Mouse (Mus musculus) neural tube, embryonic 15.5 days (tissue): Measurements from ENCODE around the gene Ovol3. TPM values are rescaled to one million over a fixed set of nuclear protein-coding genes. Genes with fewer than 3 reads are reported as not detected.
"Not testable (repeated sequence)": the region's sequence is repeated elsewhere in the genome, so short reads cannot be mapped to it uniquely, and the experiment has no call there.

Experiments used
- ATAC-seq: fragments of 200-750 bp; cut with Nextera tagmentation; 2 replicates; pipeline ENCODE4 v1.8.0; 2017; ENCODE audit warnings: mild to moderate bottlenecking, moderate TSS enrichment, moderate library complexity; ENCODE audit not compliant: low FRiP score
- H3K27ac ChIP-seq: fragments of 300-500 bp; sonication (generic); replicated peaks from 2 replicates; pipeline ENCODE4 v1.5.1; 2015; ENCODE audit warnings: mild to moderate bottlenecking, inconsistent platforms
- H3K27me3 ChIP-seq: fragments of 300-500 bp; sonication (generic); replicated peaks from 2 replicates; pipeline ENCODE4 v1.6.1; 2015; ENCODE audit warnings: inconsistent platforms
- H3K36me3 ChIP-seq: fragments of 300-500 bp; sonication (generic); 2 replicates; pipeline ENCODE4 v1.6.1; 2015; ENCODE audit warnings: inconsistent platforms
- H3K4me1 ChIP-seq: fragments of 300-500 bp; sonication (generic); 2 replicates; pipeline ENCODE4 v1.6.1; 2015; ENCODE audit warnings: inconsistent platforms
- H3K4me2 ChIP-seq: fragments of 300-500 bp; sonication (generic); 2 replicates; pipeline ENCODE4 v1.6.1; 2015; ENCODE audit warnings: inconsistent platforms, mild to moderate bottlenecking, moderate library complexity
- H3K4me3 ChIP-seq: fragments of 300-500 bp; sonication (generic); replicated peaks from 2 replicates; pipeline ENCODE4 v1.5.1; 2015; ENCODE audit warnings: mild to moderate bottlenecking, inconsistent platforms
- H3K9ac ChIP-seq: fragments of 300-500 bp; sonication (generic); replicated peaks from 2 replicates; pipeline ENCODE4 v1.6.1; 2015; ENCODE audit warnings: mild to moderate bottlenecking, inconsistent platforms
- H3K9me3 ChIP-seq: fragments of 300-500 bp; sonication (generic); replicated peaks from 2 replicates; pipeline ENCODE4 v1.6.1; 2016; ENCODE audit warnings: inconsistent platforms
- WGBS: fragments of 180-500 bp; shearing (Covaris S2); methylation state at CpG from one replicate; pipeline ENCODE4 v1.1.7; 2015; ENCODE audit warnings: mixed read lengths; 5-methylcytosine and 5-hydroxymethylcytosine counted together
- polyA plus RNA-seq: library from polyadenylated mRNA; unstranded; fragments of >200 nt; fragmentation: Nextera tagmentation; extraction: Ambion mirVana; gene quantifications from 2 replicates; pipeline ENCODE4 v1.2.1, GENCODE M21; 2015

Ovol3 gene
- polyA plus RNA-seq, 1 experiment from 2014 or later, result not detected

DNA sequence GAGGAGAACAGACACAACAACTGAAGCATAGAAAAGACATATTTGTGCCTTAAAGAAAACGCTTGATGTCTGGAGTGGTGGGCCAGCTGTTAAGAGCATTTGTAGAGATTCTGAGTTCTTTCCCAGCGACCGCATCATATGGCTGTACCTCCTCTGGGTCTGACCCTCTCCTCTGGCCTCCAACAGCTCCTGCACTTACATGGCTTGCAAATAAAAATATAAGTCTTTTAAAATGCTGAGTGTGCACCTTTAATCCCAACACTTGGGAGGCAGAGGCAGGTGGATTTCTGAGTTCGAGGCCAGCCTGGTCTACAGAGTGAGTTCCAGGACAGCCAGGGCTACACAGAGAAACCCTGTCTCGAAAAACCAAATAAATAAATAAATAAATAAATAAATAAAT is 34.9 kb downstream of the Ovol3 start:
- H3K4me1 ChIP-seq, result peaks cover 24% of the 10 kb centered on the region
- not testable (repeated sequence) for ATAC-seq, H3K9me3 ChIP-seq, H3K9ac ChIP-seq, H3K36me3 ChIP-seq, H3K4me2 ChIP-seq, H3K4me3 ChIP-seq, H3K27me3 ChIP-seq, H3K27ac ChIP-seq
- 90% methylated on average over 5 of the region's 5 CpGs for WGBS

DNA sequence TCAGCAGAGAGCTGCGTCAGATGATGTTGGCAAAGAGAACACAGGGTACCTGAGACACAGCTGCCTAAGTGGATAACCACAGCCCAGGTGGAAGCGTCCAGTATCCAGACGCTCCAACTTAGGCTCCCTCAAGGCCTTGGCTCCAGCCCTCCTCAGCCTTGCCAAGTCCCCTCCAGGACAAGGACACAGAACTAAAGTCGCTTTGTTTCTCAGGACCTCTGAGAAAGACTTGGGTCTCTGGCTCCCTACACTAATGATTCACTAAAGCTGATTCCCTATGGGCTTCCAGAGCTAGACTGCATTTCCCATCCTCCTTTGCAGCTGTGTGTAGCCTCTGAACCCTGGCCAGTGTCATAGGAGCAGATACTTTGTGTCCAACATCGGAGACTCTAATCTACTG is 35.3 kb downstream of the Ovol3 start:
- no peaks in the 10 kb centered on the region for H3K9me3 ChIP-seq
- ATAC-seq, result no peak
- no peak overlapping the region for H3K9ac ChIP-seq
- 81% methylated on average over 5 of the region's 5 CpGs for WGBS
- no peaks in the 10 kb centered on the region for H3K27me3 ChIP-seq
- H3K27ac ChIP-seq, result no peak overlapping the region
- no peak overlapping the region for H3K4me2 ChIP-seq
- H3K36me3 ChIP-seq, result no peaks in the 10 kb centered on the region
- H3K4me3 ChIP-seq, result no peak overlapping the region
- H3K4me1 ChIP-seq, result peaks cover 28% of the 10 kb centered on the region

- Histone ChIP-seq H3K27me3 (no peaks in the 10 kb centered on the region), H3K4me2 (no peak overlapping the region), H3K27ac (no peak overlapping the region), H3K4me3 (no peak overlapping the region), H3K9ac (no peak overlapping the region), H3K4me1 (peaks cover 28% of the 10 kb centered on the region), H3K36me3 (no peaks in the 10 kb centered on the region), H3K9me3 (no peaks in the 10 kb centered on the region)
- 79% methylated on average over 18 of the region's 18 CpGs for WGBS
- no peak for ATAC-seq
Measured at GRCm38 (mm10) chr7:30199498-30200139, 35.9 kb downstream of the Ovol3 start.

GRCm38 (mm10) chr7:30198481-30198971 is 37.0 kb downstream of the Ovol3 start, which contains the start of gene Capns1:
TSS of gene Capns1 (minus strand) at chr7:30198811.
- H3K4me2 ChIP-seq, result peak within 1 kb of the TSS; percentile 40
- H3K4me1 ChIP-seq, result peaks cover 27% of the 10 kb centered on the region
- H3K4me3 ChIP-seq, result peak within 1 kb of the TSS; percentile 16
- no peak within 1 kb of the TSS for H3K27ac ChIP-seq
- no peak within 1 kb of the TSS for H3K9ac ChIP-seq
- no peaks in the 10 kb centered on the region for H3K27me3 ChIP-seq
- no peaks in the 10 kb centered on the region for H3K9me3 ChIP-seq
- no peak for ATAC-seq
- no peaks in the 10 kb centered on the region for H3K36me3 ChIP-seq
- 9% methylated on average over 8 of the region's 8 CpGs for WGBS

DNA sequence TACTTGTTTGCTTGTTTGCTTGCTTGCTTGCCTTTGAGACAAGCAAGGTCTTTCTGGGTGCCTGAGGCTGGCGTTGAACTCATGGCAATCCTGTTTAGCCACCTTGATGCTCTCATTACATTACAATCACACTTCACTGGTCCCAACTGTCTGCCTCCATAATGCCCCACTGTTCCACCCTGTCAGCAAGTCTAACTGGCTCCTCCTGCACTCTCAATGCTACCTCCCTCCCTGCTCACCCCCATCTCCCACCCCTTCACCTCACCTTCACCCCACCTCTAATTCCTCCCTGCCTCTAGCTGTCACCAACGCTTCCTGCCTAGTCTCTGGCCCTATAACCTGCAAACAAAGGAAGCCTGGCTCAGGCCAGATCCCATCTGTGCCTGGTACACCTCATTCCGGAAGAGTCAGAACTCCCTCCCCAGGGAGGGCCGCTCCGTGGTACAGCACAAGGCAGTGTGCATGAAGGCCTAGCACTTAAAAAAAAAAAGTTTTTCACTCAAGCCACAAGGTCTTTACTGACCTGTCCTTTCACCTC is 37.9 kb downstream of the Ovol3 start:
- WGBS, result 72% methylated on average over 5 of the region's 5 CpGs
- Histone ChIP-seq H3K36me3 (peaks cover under 1% of the 10 kb centered on the region; the same call in 1 of the 2 replicates), H3K4me3 (no peak overlapping the region), H3K9me3 (no peaks in the 10 kb centered on the region), H3K9ac (no peak overlapping the region), H3K4me2 (no peak overlapping the region), H3K27ac (no peak overlapping the region), H3K27me3 (no peaks in the 10 kb centered on the region), H3K4me1 (peaks cover 36% of the 10 kb centered on the region)
- ATAC-seq, result no peak

- no peaks in the 10 kb centered on the region for H3K27me3 ChIP-seq
- H3K9ac ChIP-seq, result no peak overlapping the region
- no peak overlapping the region for H3K27ac ChIP-seq
- peaks cover 15% of the 10 kb centered on the region for H3K36me3 ChIP-seq
- 80% methylated on average over 6 of the region's 6 CpGs for WGBS
- H3K9me3 ChIP-seq, result no peaks in the 10 kb centered on the region
- no peak for ATAC-seq
- H3K4me2 ChIP-seq, result no peak overlapping the region
- H3K4me3 ChIP-seq, result no peak overlapping the region
- peaks cover 33% of the 10 kb centered on the region for H3K4me1 ChIP-seq
Measured at GRCm38 (mm10) chr7:30196171-30196570, 39.4 kb downstream of the Ovol3 start.

- 70% methylated on average over 6 of the region's 6 CpGs for WGBS
- Histone ChIP-seq H3K9me3 (no peaks in the 10 kb centered on the region), H3K9ac (peak overlapping the region; percentile 68; the same call in 1 of the 2 replicates), H3K36me3 (peaks cover 19% of the 10 kb centered on the region), H3K4me2 (peak overlapping the region; percentile 67), H3K4me3 (peak overlapping the region; percentile 62; the same call in 1 of the 2 replicates), H3K27me3 (no peaks in the 10 kb centered on the region), H3K27ac (peak overlapping the region; percentile 79), H3K4me1 (peaks cover 33% of the 10 kb centered on the region)
- no peak for ATAC-seq
Measured at GRCm38 (mm10) chr7:30195461-30195860, 40.1 kb downstream of the Ovol3 start.

GRCm38 (mm10) chr7:30194884-30195283 is 40.6 kb downstream of the Ovol3 start:
- peak; percentile 90 for ATAC-seq
- H3K4me2 ChIP-seq, result peak overlapping the region; percentile 67
- H3K27me3 ChIP-seq, result no peaks in the 10 kb centered on the region
- peak overlapping the region; percentile 62 for H3K4me3 ChIP-seq
- peak overlapping the region; percentile 68 for H3K9ac ChIP-seq
- H3K36me3 ChIP-seq, result peaks cover 25% of the 10 kb centered on the region
- peak overlapping the region; percentile 79 for H3K27ac ChIP-seq
- H3K4me1 ChIP-seq, result peaks cover 33% of the 10 kb centered on the region
- WGBS, result under 1% methylated on average over 28 of the region's 28 CpGs
- H3K9me3 ChIP-seq, result no peaks in the 10 kb centered on the region

DNA sequence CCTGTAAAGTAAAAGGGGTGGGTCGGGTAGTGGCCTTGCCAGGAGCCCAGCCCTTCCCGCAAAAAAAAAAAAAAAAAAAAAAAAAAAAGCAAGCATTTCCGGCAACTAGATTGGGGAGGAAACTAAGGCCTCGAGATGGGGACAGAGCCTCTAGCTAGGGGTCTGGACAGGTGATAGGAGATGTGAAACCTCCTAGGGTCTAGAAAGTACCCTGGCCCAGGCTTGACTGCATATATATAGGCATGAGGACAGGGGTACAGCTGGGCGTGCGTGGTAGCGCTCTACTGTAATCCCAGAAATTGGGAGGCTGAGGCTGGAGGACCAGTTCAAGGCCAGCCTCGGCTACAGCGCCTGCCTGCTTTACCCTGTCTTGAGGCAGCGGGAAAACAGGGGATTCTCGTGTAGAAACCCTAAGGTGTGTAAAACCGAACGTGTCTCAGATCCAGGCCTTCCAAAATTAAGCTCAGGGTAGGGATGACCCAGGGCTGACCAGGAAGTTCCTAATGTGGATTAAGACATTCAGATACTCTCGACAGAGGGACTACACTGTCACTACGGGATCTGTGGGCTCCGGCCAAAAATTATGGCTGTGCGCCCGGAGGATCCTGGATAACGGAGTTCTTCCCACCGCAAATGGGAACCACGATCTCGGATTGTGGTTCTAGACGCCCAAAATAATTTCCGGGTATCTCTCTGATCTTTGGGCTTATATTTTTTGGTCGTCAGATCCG is 41.3 kb downstream of the Ovol3 start:
- H3K9ac ChIP-seq, result peak overlapping the region; percentile 68

DNA sequence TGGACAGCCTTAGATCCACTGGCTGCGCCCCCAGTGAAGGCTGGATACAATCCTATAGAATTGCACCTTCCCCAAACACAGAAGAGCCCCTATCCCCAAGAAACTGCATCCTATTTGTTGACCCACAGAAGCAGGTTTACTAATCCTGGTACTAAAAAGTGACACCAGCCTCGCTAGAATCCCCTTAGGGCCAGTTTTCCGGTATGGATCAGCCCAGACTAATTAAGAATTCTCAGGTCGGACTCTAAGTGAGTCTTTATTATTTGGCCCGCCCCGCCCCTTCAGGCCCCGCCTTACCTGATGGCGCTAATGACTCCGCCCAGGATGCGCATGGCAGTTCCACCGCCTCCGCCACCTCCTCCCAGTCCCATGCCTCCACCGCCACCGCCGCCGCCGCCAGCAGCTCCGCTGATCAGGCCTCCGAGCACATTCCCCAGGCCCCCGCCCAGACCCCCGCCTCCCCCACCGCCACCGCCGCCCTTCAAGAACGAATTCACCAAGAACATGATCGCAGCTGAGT is 41.9 kb downstream of the Ovol3 start:
- H3K36me3 ChIP-seq, result peaks cover 36% of the 10 kb centered on the region
- peak overlapping the region; percentile 62 for H3K4me3 ChIP-seq
- under 1% methylated on average over 26 of the region's 26 CpGs for WGBS
- peak; percentile 65 for ATAC-seq
- peaks cover 31% of the 10 kb centered on the region for H3K4me1 ChIP-seq
- H3K27ac ChIP-seq, result peak overlapping the region; percentile 79
- H3K27me3 ChIP-seq, result no peaks in the 10 kb centered on the region
- H3K9ac ChIP-seq, result peak overlapping the region; percentile 68
- peak overlapping the region; percentile 67 for H3K4me2 ChIP-seq
- H3K9me3 ChIP-seq, result no peaks in the 10 kb centered on the region

More for the DNA sequence above, 41.3 kb downstream of the Ovol3 start:
- H3K27me3 ChIP-seq, result no peaks in the 10 kb centered on the region
- peak overlapping the region; percentile 67 for H3K4me2 ChIP-seq
- H3K27ac ChIP-seq, result peak overlapping the region; percentile 79
- peaks cover 30% of the 10 kb centered on the region for H3K36me3 ChIP-seq
- H3K4me1 ChIP-seq, result peaks cover 33% of the 10 kb centered on the region
- H3K9me3 ChIP-seq, result no peaks in the 10 kb centered on the region
- H3K4me3 ChIP-seq, result peak overlapping the region; percentile 62
- ATAC-seq, result peak; percentile 36
- WGBS, result under 1% methylated on average over 26 of the region's 26 CpGs

DNA sequence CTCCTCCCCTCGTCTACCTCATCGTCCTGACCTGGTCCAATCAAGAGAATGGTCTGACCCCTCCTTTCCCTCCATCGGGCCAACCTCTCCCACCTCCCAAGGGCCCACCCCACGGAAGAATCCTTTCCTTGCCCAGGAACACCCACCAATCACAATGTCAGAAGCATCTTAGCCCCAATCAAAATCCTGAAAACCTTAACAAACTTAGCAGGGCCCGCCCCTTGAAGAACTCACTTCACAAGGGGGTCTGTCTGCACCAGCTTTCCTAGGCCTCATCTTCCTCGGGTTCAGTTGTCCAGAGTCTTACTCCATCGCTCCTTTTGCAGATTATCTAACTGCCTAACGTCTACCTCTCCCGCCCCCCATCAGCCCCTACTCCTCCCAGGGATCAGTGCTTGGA is 42.5 kb downstream of the Ovol3 start:
- H3K27ac ChIP-seq, result peak overlapping the region; percentile 79
- peak overlapping the region; percentile 68 for H3K9ac ChIP-seq
- no peak for ATAC-seq

More for the DNA sequence above, 42.5 kb downstream of the Ovol3 start:
- Histone ChIP-seq H3K4me3 (peak overlapping the region; percentile 62), H3K36me3 (peaks cover 42% of the 10 kb centered on the region), H3K27me3 (no peaks in the 10 kb centered on the region), H3K4me2 (peak overlapping the region; percentile 67), H3K9me3 (no peaks in the 10 kb centered on the region), H3K4me1 (peaks cover 25% of the 10 kb centered on the region)
- WGBS, result 18% methylated on average over 9 of the region's 9 CpGs
